Mouse (Mus musculus) gastrocnemius, adult 8-10 months (tissue): ENCODE measurements around the gene Ube2i. TPM values are rescaled to one million over a fixed set of nuclear protein-coding genes. Genes with fewer than 3 reads are reported as not detected.

Experiments used
- DNase-seq, 2 experiments: peaks; one replicate each; pipeline ENCODE4 v3.0.0; 2022; ENCODE audit warnings: low spot score in 2 of 2
- total RNA-seq, 4 experiments: library from RNA; stranded (reverse); gene quantifications; 2 replicates each; pipeline ENCODE4 v1.2.4; 2022

Ube2i gene
- 10 to 100 TPM; 57.0 to 66.7 (median 58.0) TPM for total RNA-seq

GRCm38 (mm10) chr17:25274571-25275346 is at the start of gene Ube2i:
Gene Ube2i (minus strand): TSS chr17:25274622.
- DNase-seq = no peak

GRCm38 (mm10) chr17:25322930-25323329 is 48.5 kb upstream of the Ube2i start:
- no peak for DNase-seq

- DNase-seq = no peak
These were observed 46.4 kb upstream of the Ube2i start for GRCm38 (mm10) chr17:25320819-25321218.

GRCm38 (mm10) chr17:25318354-25318753 is 43.9 kb upstream of the Ube2i start, which contains the start of gene Prss29:
Gene Prss29 (plus strand): TSS chr17:25318654.
- DNase-seq = no peak

GRCm38 (mm10) chr17:25308346-25308745 is 33.9 kb upstream of the Ube2i start, which contains the start of gene Prss28:
Gene Prss28 (plus strand): TSS chr17:25308646.
- no peak for DNase-seq

GRCm38 (mm10) chr17:25298094-25298493 is 23.7 kb upstream of the Ube2i start, which contains the start of gene Prss34:
Gene Prss34 (plus strand): TSS chr17:25298394.
- DNase-seq = no peak

GRCm38 (mm10) chr17:25294111-25294510 is 19.7 kb upstream of the Ube2i start:
- no peak for DNase-seq

GRCm38 (mm10) chr17:25293495-25293894 is 19.1 kb upstream of the Ube2i start:
- no peak for DNase-seq

- no peak for DNase-seq
These were observed 16.0 kb upstream of the Ube2i start for GRCm38 (mm10) chr17:25290411-25290810.

- DNase-seq = no peak
These were observed 14.4 kb upstream of the Ube2i start for GRCm38 (mm10) chr17:25288842-25289241.

- peak; percentile 28 to 44 for DNase-seq
These were observed 10.6 kb upstream of the Ube2i start for GRCm38 (mm10) chr17:25285033-25285432.

- DNase-seq = peak in 1 of 2 experiments; percentile 31
These were observed 7.7 kb upstream of the Ube2i start for GRCm38 (mm10) chr17:25282133-25282532.

- no peak for DNase-seq
These were observed 1.4 kb upstream of the Ube2i start for GRCm38 (mm10) chr17:25275833-25276232.

GRCm38 (mm10) chr17:25273706-25274501 is 518 bp downstream of the Ube2i start:
- peak; percentile 93 to 94 for DNase-seq

- peak; percentile 88 to 89 for DNase-seq
These were observed 1.3 kb downstream of the Ube2i start for GRCm38 (mm10) chr17:25272951-25273705.

GRCm38 (mm10) chr17:25272326-25272725 is 2.1 kb downstream of the Ube2i start:
- no peak for DNase-seq

GRCm38 (mm10) chr17:25270795-25271335 is 3.6 kb downstream of the Ube2i start:
- no peak for DNase-seq

- peak; percentile 54 to 72 for DNase-seq
These were observed 10.0 kb downstream of the Ube2i start for GRCm38 (mm10) chr17:25264453-25264852.

- no peak for DNase-seq
These were observed 16.6 kb downstream of the Ube2i start for GRCm38 (mm10) chr17:25257804-25258261.

GRCm38 (mm10) chr17:25256140-25256754 is 18.2 kb downstream of the Ube2i start, which contains the start of gene Baiap3:
Gene Baiap3 (minus strand): TSS chr17:25256364.
- no peak for DNase-seq
